Mouse (Mus musculus) megakaryocyte-erythroid progenitor cell, adult 5-6 weeks (primary cell): ENCODE measurements around the gene Epn1. TPM values are rescaled to one million over a fixed set of nuclear protein-coding genes. Genes with fewer than 3 reads are reported as not detected.

Experiments used
- ATAC-seq: replicated peaks from 2 replicates; pipeline ENCODE4 v1.8.0; 2016; ENCODE audit warnings: mild to moderate bottlenecking, inconsistent platforms; ENCODE audit not compliant: severe bottlenecking, poor library complexity, low FRiP score, low TSS enrichment
- total RNA-seq, 2 experiments: library from RNA; stranded (forward) in 1 of 2; stranded (reverse) in 1 of 2; fragments of 200-1000, 215-1000 nt in 1 of 2; fragments of >200 nt in 1 of 2; fragmentation: Nextera tagmentation in 1 of 2; gene quantifications; 2 replicates each; pipeline ENCODE4 v1.2.3; 2014 to 2017

Epn1 gene
- total RNA-seq (2014; fragmentation: Nextera tagmentation) (134 and 193 TPM in 2 replicates), total RNA-seq (2017) (51.1 and 62.6 TPM in 2 replicates)

DNA sequence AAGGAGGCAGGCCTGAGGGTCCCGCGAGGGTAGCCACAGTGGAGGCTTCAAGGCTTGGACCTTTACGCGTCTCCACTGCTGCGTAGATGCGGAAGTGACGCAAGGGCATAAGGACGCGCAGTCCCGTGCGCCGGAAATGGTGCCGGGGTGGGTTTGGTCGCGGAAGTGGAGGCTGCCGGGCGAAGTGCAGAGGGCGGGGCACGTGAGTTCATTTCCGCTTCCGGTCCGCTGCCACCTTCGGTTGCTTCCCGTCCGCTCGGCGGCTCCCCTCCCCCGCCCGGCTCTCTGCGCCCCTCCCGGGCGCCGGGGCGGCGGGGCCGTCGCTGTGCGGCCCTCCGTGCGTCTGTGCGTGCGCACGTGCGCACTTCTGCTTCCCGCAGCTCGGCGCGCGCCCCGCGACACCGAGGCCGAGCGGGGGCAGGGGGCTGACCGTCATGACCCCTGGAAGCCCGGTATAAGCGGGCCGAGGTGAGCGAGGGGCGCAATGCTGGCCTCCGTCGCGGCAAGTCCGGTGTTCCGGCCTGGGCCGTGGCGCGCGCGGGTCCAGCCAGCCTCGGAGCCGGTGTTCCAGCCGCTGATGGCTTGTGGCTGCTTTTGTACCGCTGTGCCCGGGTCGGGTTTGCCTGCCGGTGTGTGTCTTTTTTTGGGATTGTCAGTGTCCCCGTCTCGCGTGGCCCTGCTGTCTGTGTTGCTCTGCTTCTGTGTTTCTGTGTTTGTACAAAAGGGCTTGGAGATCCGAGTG is at the start of gene Epn1:
Epn1 (plus strand) TSS at position 226 of the 742 bp plus-strand sequence.
- peak; percentile 89 for ATAC-seq

DNA sequence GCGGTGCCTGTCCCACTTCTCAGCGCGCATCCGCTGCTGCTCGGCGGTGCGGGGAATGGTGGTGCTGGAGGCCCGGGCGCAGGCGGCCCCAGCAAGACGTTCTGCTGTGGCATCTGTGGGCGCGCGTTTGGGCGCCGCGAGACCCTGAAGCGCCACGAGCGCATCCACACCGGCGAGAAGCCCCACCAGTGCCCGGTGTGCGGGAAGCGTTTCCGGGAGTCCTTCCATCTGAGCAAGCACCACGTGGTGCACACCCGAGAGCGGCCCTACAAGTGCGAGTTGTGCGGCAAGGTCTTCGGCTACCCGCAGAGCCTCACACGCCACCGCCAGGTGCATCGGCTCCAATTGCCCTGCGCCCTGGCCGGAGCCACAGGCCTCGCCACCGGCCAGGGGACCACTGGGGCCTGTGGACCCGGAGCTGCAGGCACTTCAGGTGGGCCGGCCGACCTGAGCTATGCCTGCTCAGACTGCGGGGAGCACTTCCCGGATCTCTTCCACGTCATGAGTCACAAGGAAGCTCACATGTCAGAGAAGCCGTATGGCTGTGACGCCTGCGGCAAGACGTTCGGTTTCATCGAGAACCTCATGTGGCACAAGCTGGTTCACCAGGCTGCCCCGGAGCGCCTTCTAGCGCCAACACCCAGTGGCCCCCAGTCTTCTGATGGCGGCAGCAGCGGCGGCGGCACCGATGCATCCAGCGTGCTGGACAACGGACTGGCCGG is 49.3 kb upstream of the Epn1 start:
- ATAC-seq, result no peak

GRCm38 (mm10) chr7:5031496-5031895 is 48.5 kb upstream of the Epn1 start:
- no peak for ATAC-seq

- no peak for ATAC-seq
Observed at GRCm38 (mm10) chr7:5033818-5034217, 46.2 kb upstream of the Epn1 start, which contains the start of gene 4632433K11Rik. TSS of gene 4632433K11Rik (plus strand) at chr7:5034118.

- no peak for ATAC-seq
Observed at GRCm38 (mm10) chr7:5035628-5036027, 44.4 kb upstream of the Epn1 start.

DNA sequence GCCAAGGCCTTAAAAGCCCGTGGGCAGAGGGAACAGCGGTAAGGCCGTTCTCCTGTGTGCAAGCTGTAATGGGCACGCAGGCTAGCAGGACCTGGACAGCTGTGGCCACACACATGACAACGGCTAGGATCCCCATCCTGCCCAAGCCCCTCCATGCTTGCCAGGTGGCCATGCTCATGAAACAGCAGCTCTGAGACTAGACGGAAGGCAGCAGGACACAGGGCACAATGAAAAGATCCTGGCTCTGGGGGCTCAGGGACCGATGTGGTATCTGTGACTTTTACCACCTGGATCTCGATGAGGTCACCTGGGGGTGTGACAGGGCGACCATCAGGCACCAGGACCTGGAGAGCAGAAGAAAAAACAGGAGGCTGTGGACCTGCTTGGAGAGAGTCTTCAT is 43.9 kb upstream of the Epn1 start:
- ATAC-seq, result no peak

DNA sequence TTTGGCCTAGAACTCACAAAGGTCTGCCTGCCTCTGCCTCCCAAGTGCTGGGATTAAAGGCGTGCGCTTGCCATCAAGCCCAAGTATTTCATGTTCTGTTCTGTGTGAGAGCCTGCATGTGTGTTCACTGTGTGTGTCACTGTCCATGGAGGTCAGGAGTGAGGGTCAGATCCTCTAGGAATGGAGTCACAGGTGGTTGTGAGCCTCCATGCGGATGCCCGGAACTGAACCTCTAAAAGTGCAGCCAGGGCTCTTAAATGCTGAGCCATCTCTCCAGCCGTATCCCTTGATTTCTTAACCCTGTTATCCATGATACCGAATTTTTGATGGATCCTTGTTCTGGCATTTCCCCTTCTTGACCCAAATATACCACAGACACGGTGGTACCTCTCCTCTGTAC is 43.0 kb upstream of the Epn1 start:
- ATAC-seq, result no peak

- no peak for ATAC-seq
Observed at GRCm38 (mm10) chr7:5037467-5037866, 42.6 kb upstream of the Epn1 start.

DNA sequence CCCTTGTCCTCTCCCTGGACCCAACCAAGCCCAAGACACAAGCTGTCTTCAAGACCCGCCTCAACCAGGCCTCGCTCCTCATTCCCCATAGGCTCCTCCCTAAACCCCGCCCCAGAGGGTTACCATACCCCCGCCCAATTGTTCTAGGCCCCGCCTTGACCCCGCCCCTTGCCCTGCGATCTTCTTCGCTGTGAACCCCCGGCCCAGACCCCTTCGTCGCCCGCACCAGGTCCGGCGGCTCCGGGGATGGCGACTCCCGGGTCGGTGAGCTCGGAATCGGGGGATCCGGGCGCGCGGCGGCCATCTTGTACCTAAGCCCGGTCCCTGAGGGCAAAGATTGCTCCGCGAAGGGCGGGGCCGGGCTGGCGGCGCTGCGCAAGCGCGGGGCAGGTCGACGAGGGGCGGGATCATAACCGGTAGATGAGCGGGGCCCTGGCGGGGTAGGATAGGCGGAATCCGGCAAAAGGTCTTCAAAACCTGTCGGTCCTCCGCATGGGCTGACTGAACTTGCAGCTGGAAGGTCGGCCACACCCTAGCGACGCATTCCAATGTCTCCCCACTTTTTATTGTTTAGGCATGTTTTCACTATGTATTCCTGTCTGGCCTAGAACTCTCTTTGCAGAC is 41.8 kb upstream of the Epn1 start, which contains the start of gene Zfp784:
Zfp784 (minus strand) TSS at position 338 of the 624 bp plus-strand sequence.
- ATAC-seq, result peak; percentile 95

DNA sequence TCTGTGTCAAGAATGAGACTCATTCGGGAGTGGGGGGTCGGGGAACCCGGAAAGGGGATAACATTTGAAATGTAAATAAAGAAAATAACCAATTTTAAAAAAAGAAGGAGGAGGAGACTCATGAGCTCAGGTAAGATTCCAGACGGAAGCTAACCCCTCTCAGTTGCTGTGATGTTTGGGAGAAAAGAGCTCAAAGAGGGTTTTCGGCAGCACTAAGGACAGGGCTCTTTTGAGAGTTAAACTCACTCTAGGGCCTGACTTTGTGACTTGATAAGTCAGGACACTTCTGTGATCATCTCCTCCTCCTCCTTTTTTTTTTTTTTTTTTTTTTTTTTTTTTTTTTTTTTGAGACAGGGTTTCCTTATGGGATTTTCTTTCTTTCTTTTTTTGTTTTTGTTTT is 41.1 kb upstream of the Epn1 start:
- ATAC-seq, result no peak

GRCm38 (mm10) chr7:5044981-5045380 is 35.1 kb upstream of the Epn1 start:
- ATAC-seq, result peak; percentile 28; the same call in 1 of the 2 replicates

DNA sequence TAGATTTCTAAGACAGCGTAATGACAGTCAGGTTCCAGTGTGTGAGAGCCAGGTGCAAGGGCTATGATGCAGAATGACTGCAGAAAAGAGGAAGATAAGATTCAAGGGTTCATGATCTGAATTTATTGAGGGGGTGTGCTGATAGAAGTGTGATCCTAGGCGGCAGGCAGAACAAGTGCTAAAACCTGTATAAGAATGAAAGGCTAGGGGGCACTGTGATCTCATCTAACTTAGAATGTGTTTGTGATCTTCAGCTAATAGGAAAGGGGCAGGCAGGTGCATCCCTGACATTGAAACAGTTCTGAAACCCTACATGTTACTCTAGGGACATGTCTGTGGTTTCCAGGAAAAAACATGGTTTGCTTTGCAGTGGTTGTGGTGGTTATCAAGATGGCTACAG is 33.9 kb upstream of the Epn1 start:
- ATAC-seq, result no peak

- ATAC-seq, result peak; percentile 32; the same call in 1 of the 2 replicates
Observed at GRCm38 (mm10) chr7:5047313-5047712, 32.7 kb upstream of the Epn1 start.

DNA sequence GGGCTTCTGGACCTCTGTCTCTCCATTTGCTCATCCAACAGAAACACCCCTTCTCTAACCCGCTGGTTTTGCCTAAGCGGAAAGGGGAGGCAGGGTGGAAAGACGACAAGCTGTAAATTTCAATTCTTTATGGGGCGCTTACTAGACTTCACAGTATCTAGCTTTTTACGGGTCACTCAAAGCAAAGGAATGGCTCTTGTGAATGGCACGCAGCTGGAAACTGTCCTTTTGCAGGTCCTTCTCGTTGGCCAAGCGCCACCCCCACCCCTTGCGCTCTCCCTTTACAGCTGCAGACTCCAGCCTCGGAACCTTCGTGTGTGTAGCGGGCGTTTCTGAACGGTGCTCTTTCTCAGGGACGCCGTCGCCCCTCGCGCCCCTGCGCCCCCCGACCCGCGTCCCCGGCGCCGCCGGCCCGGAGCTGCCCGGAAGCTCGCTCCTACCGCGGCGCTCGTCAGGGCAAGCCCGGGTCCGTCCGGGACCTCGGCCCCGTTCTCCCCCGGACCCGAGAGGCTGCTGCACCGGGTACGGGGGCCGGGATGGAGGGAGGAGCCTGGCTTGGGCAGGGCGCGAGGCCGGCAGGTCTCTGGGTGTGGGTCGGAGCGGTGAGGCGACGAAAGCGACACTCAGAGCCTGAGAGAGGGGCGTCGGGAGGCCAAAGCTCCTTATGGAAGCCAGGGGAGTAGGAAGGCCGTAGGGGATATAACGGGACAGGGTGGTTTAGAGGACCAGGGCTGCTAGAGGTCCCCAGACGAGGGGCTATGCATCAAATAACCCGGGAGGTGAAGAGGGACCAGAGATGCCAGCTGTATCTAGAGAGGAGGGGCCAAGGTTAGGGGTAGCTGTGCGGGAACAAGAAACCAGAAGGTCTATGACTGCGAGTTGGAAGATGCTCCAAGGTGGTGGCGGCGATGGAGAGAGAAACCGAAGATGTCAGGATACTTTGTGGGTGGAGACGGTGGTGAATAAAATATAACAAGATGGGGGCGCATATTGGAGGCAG is 28.5 kb upstream of the Epn1 start, which contains the start of gene Zfp580:
Zfp580 (plus strand) TSS at position 346 of the 1,000 bp plus-strand sequence.
- ATAC-seq, result peak; percentile 51; the same call in 1 of the 2 replicates

DNA sequence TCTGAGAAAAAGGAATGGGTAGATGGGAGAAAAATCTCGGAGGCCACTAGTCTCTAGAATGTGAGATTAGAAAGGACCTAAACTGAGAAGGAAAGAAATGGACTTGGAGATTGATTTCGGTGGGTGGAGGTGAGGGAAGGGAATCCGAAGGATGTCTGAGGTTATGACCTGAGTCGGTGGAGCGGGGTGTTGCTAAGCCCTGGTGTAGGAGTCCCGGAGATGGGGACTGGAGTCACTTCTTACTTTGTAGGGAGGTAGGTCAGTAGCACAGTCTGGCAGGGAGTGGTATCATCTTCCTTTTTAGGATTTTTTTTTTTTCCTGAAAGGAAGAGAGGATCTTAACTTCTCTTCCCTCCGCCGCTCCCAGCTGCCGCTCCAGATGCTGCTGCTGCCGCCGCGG is 27.6 kb upstream of the Epn1 start:
- ATAC-seq, result no peak

DNA sequence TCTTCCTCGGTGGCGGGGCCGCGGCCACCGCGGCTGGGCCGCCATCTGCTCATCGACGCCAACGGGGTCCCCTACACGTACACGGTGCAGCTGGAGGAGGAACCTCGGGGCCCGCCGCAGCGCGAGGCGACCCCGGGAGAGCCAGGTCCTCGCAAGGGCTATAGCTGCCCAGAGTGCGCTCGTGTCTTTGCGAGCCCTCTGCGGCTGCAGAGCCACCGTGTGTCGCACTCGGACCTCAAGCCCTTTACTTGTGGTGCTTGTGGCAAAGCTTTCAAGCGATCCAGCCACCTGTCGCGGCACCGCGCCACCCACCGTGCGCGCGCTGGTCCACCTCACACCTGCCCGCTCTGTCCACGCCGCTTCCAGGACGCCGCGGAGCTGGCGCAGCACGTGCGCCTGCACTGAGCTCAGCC is 27.1 kb upstream of the Epn1 start:
- no peak for ATAC-seq

DNA sequence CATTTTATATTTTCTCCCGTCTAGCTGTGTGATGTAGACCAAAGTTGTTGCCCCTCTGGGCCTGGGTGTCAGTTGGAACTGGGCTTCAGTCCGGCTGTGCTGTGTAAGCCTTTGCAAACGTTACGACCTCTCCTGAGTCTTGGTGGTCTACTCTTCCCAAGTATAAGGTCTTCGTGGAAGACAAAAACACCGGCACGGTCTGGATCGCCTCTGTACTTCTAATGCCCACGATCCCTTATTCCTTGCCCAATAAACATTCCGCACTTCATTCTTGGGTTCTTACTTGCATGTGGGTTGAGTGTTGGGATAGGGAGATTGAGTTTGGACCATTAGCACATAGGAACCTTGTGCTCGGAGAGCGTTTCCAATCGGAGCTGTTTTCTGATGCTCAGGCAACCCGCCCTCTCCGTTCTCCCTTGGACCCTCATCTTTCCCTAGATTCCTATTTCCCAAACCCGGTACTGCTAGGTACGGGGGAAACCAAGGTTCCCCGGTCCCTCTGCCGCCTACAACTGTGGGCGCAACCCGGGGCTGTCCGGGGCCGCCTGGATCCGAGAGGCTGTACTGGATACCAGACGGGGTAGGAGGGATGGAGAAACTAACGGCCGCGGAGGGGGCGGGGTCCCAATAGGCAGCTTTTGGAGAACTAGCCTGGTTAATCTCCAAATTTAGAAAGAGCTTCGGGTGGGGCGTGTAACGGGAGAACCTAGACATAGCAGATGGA is 26.4 kb upstream of the Epn1 start:
- no peak for ATAC-seq

GRCm38 (mm10) chr7:5056651-5057263 is 23.3 kb upstream of the Epn1 start:
- ATAC-seq, result no peak
